Mouse (Mus musculus): ENCODE results near the gene Afg3l1.

DNA sequence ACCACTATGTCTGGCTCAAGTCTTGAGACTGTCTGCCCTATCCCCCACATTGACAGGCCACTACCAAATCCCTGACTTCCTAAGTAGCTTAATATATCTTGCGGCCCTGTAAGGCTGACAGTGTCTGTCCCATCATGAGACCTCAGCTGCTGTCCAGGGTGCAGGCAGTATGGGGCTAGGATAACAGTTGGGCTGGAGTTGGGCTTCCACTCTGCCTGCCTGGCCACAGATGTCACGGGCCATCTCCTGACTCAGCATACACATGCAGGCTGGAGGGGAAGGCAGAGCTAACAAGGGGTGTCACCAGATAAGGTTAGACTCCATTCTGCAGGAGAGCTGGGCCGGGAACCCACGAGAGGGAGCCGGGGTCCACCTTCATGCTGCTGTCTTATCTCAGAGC lies 29.4 kb downstream of the Afg3l1 start:
- no peak for TF ChIP-seq POLR2A (IDR thresholded peaks at IDR 0.05; ENCODE audit: borderline replicate concordance, extremely low read depth, low read depth, low read length)
- TF ChIP-seq CTCF (IDR thresholded peaks at IDR 0.05; ENCODE audit: insufficient read depth, low read length) = no peak

Data from lung, adult 2 months (tissue).